Mouse (Mus musculus) CH12.LX (cell line): ENCODE measurements around the gene Zdhhc12. TPM values are rescaled to one million over a fixed set of nuclear protein-coding genes. Genes with fewer than 3 reads are reported as not detected.
"Not testable (repeated sequence)": the region's sequence is repeated elsewhere in the genome, so short reads cannot be mapped to it uniquely, and the experiment has no call there.

Source experiments
- DNase-seq: peaks from one replicate; pipeline ENCODE4 v3.0.0-alpha.2; 2013; ENCODE audit errors: extremely low read depth
- H3K27ac ChIP-seq: 2 replicates; pipeline ENCODE4 v1.5.1; 2012; ENCODE audit warnings: low read depth, mild to moderate bottlenecking, control low read depth, moderate library complexity; ENCODE audit not compliant: insufficient read depth
- H3K27me3 ChIP-seq: replicated peaks from 2 replicates; pipeline ENCODE3; 2012; ENCODE audit warnings: inconsistent platforms
- H3K36me3 ChIP-seq, 2 experiments: replicated peaks in 1 of 2; 2 replicates each; pipeline versions ENCODE3 to v1.6.1; 2012; ENCODE audit warnings: inconsistent platforms in 1 of 2, low read length in 1 of 2, mild to moderate bottlenecking in 1 of 2, mixed read lengths in 1 of 2, moderate library complexity in 1 of 2; ENCODE audit not compliant: control insufficient read depth in 1 of 2, insufficient read depth in 1 of 2
- H3K4me1 ChIP-seq, 2 experiments: 2 replicates each; pipeline ENCODE4 v1.6.1; 2012; ENCODE audit warnings: inconsistent platforms in 1 of 2, moderate library complexity in 1 of 2; ENCODE audit not compliant: insufficient read depth in 2 of 2, control insufficient read depth in 1 of 2
- H3K4me2 ChIP-seq: 2 replicates; pipeline ENCODE4 v1.6.1; 2012; ENCODE audit warnings: low read depth, mild to moderate bottlenecking, control low read depth; ENCODE audit not compliant: poor library complexity, insufficient read depth, severe bottlenecking
- H3K4me3 ChIP-seq, 3 experiments: fragments of 150-350 bp in 1 of 3; sonication (generic) in 1 of 3; replicated peaks in 1 of 3; 2 replicates each; pipeline versions ENCODE3 to v1.5.1; 2011 to 2012; ENCODE audit warnings: low read depth in 2 of 3, low read length in 2 of 3, mild to moderate bottlenecking in 2 of 3, moderate library complexity in 2 of 3, control low read depth in 1 of 3, improper control_type of control experiment in 1 of 3, inconsistent platforms in 1 of 3, mixed read lengths in 1 of 3; ENCODE audit not compliant: poor library complexity in 1 of 3
- H3K79me2 ChIP-seq: replicated peaks from 2 replicates; pipeline ENCODE4 v1.6.1; 2012; ENCODE audit warnings: mild to moderate bottlenecking, moderate library complexity; ENCODE audit not compliant: control insufficient read depth, poor library complexity, insufficient read depth, severe bottlenecking; ENCODE audit errors: extremely low read depth
- H3K9ac ChIP-seq: 2 replicates; pipeline ENCODE4 v1.6.1; 2012; ENCODE audit warnings: low read depth, mild to moderate bottlenecking, control low read depth, moderate library complexity; ENCODE audit not compliant: insufficient read depth
- H3K9me3 ChIP-seq: replicated peaks from 2 replicates; pipeline ENCODE3; 2012; ENCODE audit warnings: low read length, inconsistent platforms, mixed read lengths
- BHLHE40 ChIP-seq: IDR thresholded peaks from 2 replicates; pipeline ENCODE4 v1.6.1; 2011; ENCODE audit warnings: mild to moderate bottlenecking, low read depth, low read length, improper control_type of control experiment
- CTCF ChIP-seq, 2 experiments: IDR thresholded peaks in 1 of 2; conservative IDR thresholded peaks in 1 of 2; 2 replicates each; pipeline ENCODE4 v1.5.1; 2011 to 2012; ENCODE audit warnings: low read depth in 2 of 2, low read length in 2 of 2, improper control_type of control experiment in 1 of 2, inconsistent platforms in 1 of 2, mild to moderate bottlenecking in 1 of 2, moderate library complexity in 1 of 2
- E2F4 ChIP-seq: IDR thresholded peaks from 2 replicates; pipeline ENCODE4 v1.6.1; 2011; ENCODE audit warnings: low read depth, low read length, improper control_type of control experiment; ENCODE audit not compliant: insufficient replicate concordance
- EP300 ChIP-seq: IDR thresholded peaks from 2 replicates; pipeline ENCODE4 v1.6.1; 2011; ENCODE audit warnings: low read length, improper control_type of control experiment
- GABPA ChIP-seq: IDR thresholded peaks from 2 replicates; pipeline ENCODE4 v1.6.1; 2012; ENCODE audit warnings: low read depth, low read length, improper control_type of control experiment, inconsistent platforms; ENCODE audit not compliant: insufficient replicate concordance
- HCFC1 ChIP-seq: IDR thresholded peaks from 2 replicates; pipeline ENCODE4 v1.6.1; 2012; ENCODE audit warnings: low read depth, mild to moderate bottlenecking, inconsistent platforms, low read length, improper control_type of control experiment
- IRF4 ChIP-seq: IDR thresholded peaks from 2 replicates; pipeline ENCODE4 v1.6.1; 2014; ENCODE audit warnings: low read depth, mild to moderate bottlenecking, inconsistent platforms, low read length, improper control_type of control experiment
- JUN ChIP-seq: IDR thresholded peaks from 2 replicates; pipeline ENCODE4 v1.6.1; 2011; ENCODE audit warnings: low read depth, mild to moderate bottlenecking, low read length, improper control_type of control experiment, moderate library complexity; ENCODE audit not compliant: insufficient read depth
- MAX ChIP-seq: IDR thresholded peaks from 2 replicates; pipeline ENCODE4 v1.6.1; 2011; ENCODE audit warnings: low read length, improper control_type of control experiment
- MAZ ChIP-seq: IDR thresholded peaks from 2 replicates; pipeline ENCODE4 v1.6.1; 2012; ENCODE audit warnings: low read depth, mild to moderate bottlenecking, inconsistent platforms, low read length, improper control_type of control experiment, moderate library complexity
- MXI1 ChIP-seq: IDR thresholded peaks from 2 replicates; pipeline ENCODE4 v1.6.1; 2011; ENCODE audit warnings: mild to moderate bottlenecking, low read depth, low read length, improper control_type of control experiment
- NELFE ChIP-seq: IDR thresholded peaks from 2 replicates; pipeline ENCODE4 v1.6.1; 2011; ENCODE audit warnings: low read depth, low read length, improper control_type of control experiment
- NRF1 ChIP-seq: IDR thresholded peaks from 2 replicates; pipeline ENCODE4 v1.6.1; 2014; ENCODE audit warnings: low read depth, mild to moderate bottlenecking, inconsistent platforms, low read length, improper control_type of control experiment, moderate library complexity
- TBP ChIP-seq: conservative IDR thresholded peaks from 2 replicates; pipeline ENCODE4 v1.6.1; 2011; ENCODE audit warnings: low read depth, low read length, improper control_type of control experiment
- TCF12 ChIP-seq: IDR thresholded peaks from 2 replicates; pipeline ENCODE4 v1.6.1; 2014; ENCODE audit warnings: low read depth, mild to moderate bottlenecking, inconsistent platforms, low read length, improper control_type of control experiment
- USF1 ChIP-seq: IDR thresholded peaks from 2 replicates; pipeline ENCODE4 v1.6.1; 2014; ENCODE audit warnings: low read depth, mild to moderate bottlenecking, inconsistent platforms, low read length, improper control_type of control experiment
- USF2 ChIP-seq: conservative IDR thresholded peaks from 2 replicates; pipeline ENCODE4 v1.6.1; 2011; ENCODE audit warnings: low read depth, low read length, improper control_type of control experiment
- ZNF384 ChIP-seq: IDR thresholded peaks from 2 replicates; pipeline ENCODE4 v1.6.1; 2012; ENCODE audit warnings: low read depth, low read length, improper control_type of control experiment, inconsistent platforms
- dilution Hi-C: fragments of 300-500 bp; cut with MboI; formaldehyde crosslinking; loops from 2 replicates; pipeline ENCODE4 v1.14.3; 2020; ENCODE audit warnings: low sequenced_read_pairs; ENCODE audit not compliant: extremely low pct_unique_long_range_greater_than_20kb, extremely low pct_ligation_motif_present
- in situ Hi-C: fragments of 300-500 bp; cut with MboI; formaldehyde crosslinking; loops from 3 replicates; pipeline ENCODE4 v1.14.3; 2019; ENCODE audit warnings: low sequenced_read_pairs, low pct_ligation_motif_present, low pct_unique_long_range_greater_than_20kb, mixed read lengths
- polyA plus RNA-seq: library from polyadenylated mRNA; unstranded; fragments of >175 nt; gene quantifications from 2 replicates; pipeline ENCODE4 v1.2.1, GENCODE M21; 2012; ENCODE audit warnings: low read depth; ENCODE audit not compliant: insufficient read length
- total RNA-seq, 2 experiments: library from RNA; depleted of rRNA; stranded (reverse); fragments of 300-350 nt in 1 of 2; fragments of >200 nt in 1 of 2; gene quantifications; 2 replicates each; pipeline ENCODE4 v1.2.3; 2012 to 2014

Gene Zdhhc12
- total and polyA plus RNA-seq, 3 experiments, result 15.6 to 42.8 (median 36.5) TPM

- TF ChIP-seq HCFC1, result no peak
- TF ChIP-seq EP300, result 0 out of 2 replicates have a peak, but pooled peaks have one; percentile 7
Observed at GRCm38 (mm10) chr2:30132801-30133612, 39.6 kb upstream of the Zdhhc12 start (continued).

GRCm38 (mm10) chr2:30131240-30131639, 37.8 kb upstream of the Zdhhc12 start:
- H3K27ac ChIP-seq, H3K4me3 ChIP-seq, H3K27me3 ChIP-seq, H3K9me3 ChIP-seq, in situ Hi-C loops, H3K9ac ChIP-seq, H3K79me2 ChIP-seq, DNase-seq, dilution Hi-C loops, H3K4me2 ChIP-seq: not testable (repeated sequence)
- TF ChIP-seq CTCF (conservative IDR thresholded peaks at IDR 0.05 in 1 of 2, IDR thresholded peaks at IDR 0.05 in 1 of 2; ENCODE audit: low read depth in 2 of 2, low read length in 2 of 2), result peak in 1 of 2 experiments; percentile 25; a peak in 2 of 4 replicates
- Histone ChIP-seq H3K36me3 (peaks cover 0 to 11% of the 10 kb centered on the region in 2 experiments), H3K4me1 (peaks cover 0 to 24% of the 10 kb centered on the region in 2 experiments; a peak in 2 of 4 replicates)

DNA sequence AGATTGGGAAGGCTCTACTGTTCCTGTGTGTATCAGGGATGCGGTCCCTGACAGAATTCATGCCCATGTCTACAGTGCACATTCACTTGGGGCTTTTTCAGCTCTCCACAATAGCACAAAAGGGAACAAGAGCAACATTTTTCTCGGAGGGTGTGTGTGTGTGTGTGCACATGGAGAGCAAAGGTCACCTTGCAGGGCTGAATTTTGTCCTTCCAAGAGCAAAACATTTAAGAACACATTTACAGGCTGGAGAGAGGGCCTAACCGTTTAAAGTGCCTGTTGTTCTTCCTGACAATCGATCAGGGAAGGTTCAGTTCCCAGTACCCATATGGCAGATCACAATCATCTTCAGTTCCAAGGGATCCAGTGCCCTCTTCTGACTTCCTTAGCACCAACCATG, 36.7 kb upstream of the Zdhhc12 start:
- no peak overlapping the region for H3K4me2 ChIP-seq
- peaks cover 0 to 1% of the 10 kb centered on the region in 2 experiments for H3K36me3 ChIP-seq
- H3K4me3 ChIP-seq, result no peak overlapping the region
- no peaks in the 10 kb centered on the region for H3K27me3 ChIP-seq
- DNase-seq, result no peak
- in situ Hi-C loops (no loop called here), dilution Hi-C loops (no loop called here)
- H3K9me3 ChIP-seq, result no peaks in the 10 kb centered on the region
- H3K79me2 ChIP-seq, result no peaks in the 10 kb centered on the region
- H3K4me1 ChIP-seq, result peaks cover 0 to 23% of the 10 kb centered on the region in 2 experiments; a peak in 2 of 4 replicates
- no peak overlapping the region for H3K27ac ChIP-seq
- H3K9ac ChIP-seq, result no peak overlapping the region
- no peak for TF ChIP-seq MXI1
- no peak for TF ChIP-seq USF1
- no peak for TF ChIP-seq TCF12
- TF ChIP-seq BHLHE40, result no peak
- no peak for TF ChIP-seq JUN
- TF ChIP-seq TBP, result no peak
- no peak for TF ChIP-seq IRF4
- TF ChIP-seq NELFE, result no peak
- TF ChIP-seq MAX, result no peak
- TF ChIP-seq GABPA, result no peak
- TF ChIP-seq E2F4, result no peak
- no peak for TF ChIP-seq EP300
- no peak for TF ChIP-seq ZNF384
- no peak for TF ChIP-seq NRF1
- no peak for TF ChIP-seq USF2
- TF ChIP-seq MAZ, result no peak
